Mouse (Mus musculus) urinary bladder, postnatal 10 days (tissue): ENCODE measurements around the gene Mnx1.
"Not testable (repeated sequence)": the region's sequence is repeated elsewhere in the genome, so short reads cannot be mapped to it uniquely, and the experiment has no call there.

ENCODE experiments used
- DNase-seq: peaks from one replicate; pipeline ENCODE4 v3.0.0; 2022; ENCODE audit warnings: low spot score

Mnx1 gene

DNA sequence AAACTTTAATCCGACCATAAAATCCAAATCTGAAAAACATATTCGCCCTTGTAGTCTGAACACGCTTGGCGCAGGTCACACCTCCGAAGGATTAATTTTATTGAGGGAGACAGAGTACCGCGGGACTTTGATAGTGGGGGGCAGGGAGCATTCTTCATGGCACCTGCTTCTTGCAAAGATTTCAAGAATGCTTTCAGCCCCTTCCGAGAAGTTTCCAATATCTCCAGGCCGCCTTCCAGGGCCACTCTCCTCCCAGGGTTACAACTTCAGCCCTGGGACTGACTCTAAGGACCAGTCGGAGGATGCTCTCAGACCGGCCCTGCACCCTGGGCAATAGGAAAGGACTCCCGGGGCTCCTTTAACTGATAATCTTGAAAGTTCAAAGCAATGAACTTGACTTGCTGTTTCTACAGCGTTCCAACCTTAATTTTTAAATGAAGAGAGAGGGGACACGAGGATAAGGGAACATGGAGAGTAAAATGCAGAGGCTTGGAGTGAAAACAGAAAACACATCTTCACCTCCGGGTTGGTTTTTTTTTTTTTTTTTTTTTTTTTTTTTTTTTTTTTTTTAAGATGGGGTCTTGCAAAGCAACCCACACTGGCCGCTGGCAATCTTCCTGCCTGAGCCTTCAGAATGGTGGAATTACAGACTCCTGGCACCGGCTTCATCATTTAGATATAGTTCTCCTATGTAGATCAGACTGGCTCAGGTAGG lies 9.8 kb downstream of the Mnx1 start:
- DNase-seq: no peak

DNA sequence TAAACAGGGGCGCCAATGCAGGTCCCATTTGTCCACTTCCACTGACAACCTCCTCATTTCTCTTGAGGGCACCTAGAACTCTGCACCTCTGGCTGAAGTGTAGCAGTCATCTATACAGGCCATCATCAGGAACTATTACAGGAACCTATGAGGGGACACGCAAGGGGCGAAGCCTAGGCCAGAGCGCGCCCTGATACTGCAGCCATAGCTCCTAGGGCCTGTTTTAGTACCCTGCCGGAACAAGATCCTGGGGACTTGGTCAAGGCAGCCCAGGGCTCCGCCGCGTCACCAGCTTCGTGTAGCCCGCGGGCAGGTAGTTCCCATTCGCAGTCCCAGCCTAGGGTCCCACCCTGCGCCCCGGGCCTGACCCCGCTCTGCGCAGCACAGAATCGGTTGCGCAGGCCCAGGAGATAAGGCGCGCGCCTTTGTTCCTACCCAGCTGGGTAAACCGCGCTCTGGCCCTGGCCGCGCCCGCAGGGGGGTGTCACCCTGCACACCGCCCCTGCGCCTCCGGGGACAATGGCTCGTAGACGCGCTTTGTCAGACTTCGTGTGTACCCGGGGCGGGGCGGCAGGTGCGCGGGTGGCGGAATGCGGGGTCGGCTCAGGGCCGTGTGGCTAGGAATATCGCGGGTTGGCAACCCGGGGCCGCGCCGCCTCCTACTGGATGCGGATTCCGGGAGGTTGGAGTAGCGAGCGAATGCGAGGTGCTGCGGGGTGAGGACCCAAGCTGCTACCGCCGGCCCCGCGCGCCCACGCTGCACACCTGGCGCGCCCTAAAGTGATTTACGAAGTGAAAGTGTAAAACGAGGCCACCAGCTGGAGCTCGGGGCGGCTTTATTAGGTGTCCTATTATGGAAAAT lies 10.6 kb downstream of the Mnx1 start:
- no peak for DNase-seq

DNA sequence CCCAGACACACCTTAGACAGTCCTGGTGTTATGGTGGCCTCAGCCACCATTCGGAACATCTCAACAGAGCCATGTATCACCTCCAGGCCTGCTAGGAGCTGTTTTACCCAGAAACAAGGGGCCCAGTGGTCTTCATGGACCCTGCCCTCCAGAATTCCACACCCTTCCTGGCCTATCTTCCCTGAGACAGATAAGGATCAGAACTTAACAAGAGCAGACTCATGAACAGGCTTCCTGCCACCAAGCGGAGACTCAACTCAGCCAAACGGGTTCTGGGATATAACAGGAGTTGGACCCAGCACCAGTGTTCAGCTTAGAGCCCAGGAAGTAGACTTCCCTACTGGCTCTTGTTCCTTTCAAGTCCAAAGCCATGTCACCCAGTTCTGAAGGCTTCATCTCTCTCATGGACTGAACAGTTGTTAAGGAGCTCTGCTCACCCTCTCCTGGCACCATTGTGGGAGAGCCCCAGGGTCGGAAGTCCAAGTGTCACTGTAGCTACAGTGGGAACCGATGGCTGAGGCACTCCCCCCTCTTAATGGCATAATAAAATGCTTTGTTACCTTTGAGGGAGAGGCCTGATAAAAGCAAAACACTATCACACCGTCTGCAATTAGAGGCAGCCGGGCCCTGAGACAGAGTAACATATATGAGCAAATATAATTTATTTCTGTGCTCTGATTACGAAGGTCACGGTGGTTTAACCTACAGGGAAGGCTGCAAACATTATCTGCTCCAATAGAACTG lies 15.2 kb downstream of the Mnx1 start:
- no peak for DNase-seq

DNA sequence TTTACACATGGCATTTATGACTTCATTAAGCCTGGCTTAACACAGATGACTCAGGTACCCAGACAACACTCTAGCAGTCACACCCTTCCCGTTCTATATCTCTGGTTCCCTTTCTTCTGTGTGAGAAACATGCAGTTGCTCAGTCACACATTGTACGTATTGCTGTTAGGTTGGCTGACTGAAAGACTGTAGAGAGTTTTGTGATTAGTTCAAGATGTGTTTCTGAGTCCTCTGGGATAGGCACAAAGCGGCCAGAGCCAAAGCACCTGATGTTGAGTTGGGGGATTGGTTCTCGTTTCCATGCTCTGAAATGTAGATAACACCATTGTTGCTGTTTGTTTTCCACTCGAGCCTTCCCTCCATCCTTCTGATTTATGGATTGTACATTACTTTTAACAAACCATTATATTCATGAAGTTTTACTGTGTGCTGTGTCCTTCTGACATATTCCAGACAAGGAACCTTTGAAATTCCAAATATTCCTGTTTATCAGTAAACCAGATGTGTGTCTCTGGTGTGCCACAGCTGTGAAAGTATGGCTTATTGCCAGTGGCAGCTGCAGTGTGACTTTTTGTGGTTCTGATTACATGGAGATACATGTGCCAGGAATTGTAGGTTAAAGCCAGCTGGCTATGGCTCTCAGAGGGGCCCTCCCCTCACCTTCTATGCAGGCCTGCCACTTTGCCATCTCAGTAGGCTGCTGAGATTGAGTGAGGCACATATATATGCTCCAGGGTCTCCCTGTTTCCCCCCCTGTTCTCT lies 21.2 kb downstream of the Mnx1 start:
- no peak for DNase-seq

DNA sequence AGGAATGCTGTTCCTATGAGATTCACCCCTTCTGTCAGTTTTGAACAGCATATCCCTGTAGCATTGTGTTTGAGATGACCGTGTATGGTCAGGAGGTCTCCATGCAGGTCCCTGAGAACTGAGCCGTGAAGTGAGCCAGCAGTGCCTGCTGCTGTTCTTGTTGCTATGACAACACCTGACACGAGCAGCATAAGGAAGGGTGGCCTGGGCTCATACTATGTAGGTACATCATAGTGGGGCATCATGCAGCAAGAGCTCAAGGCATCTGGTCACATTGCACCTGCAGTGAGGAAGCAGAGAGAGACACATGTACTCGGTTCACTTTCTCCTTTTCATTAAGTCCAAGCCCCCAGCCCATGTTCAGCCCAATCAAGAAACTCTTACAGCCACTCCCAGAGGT lies 25.9 kb downstream of the Mnx1 start:
- no peak for DNase-seq

DNA sequence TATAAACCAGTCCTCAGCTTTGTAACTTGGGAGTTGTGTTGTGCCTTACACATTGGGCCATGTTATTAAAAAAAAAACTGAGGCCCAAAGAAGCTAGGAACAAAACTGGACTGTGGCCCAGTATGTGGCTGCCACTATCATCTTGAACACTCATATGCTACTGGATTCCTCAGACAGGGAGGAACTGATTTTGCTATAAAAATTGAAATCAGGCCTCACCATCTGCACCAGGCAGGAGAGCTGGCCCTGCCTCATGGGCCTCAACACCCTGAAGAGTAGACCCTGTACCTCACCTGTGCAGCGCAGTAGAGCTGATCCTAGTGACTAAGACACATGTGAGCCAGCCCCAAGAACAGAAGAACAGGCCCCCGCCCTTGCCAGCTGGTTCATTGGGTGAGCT lies 33.0 kb downstream of the Mnx1 start:
- DNase-seq: no peak

DNA sequence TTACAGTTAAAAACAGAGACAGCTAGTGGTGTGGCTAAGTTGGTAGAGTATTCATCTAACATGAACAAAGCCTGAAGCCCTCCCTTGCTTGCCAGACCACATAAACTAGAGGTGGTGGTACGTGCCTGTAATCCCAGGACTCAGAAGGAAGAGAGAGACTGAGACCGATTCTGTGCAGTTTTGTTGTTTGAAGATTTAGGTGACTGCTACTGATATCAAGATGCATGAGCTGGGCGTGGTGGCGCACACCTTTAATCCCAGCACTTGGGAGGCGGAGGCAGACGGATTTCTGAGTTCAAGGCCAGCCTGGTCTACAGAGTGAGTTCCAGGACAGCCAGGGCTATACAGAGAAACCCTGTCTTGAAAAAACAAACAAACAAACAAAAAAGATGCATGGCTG lies 41.5 kb downstream of the Mnx1 start:
- DNase-seq: not testable (repeated sequence)

DNA sequence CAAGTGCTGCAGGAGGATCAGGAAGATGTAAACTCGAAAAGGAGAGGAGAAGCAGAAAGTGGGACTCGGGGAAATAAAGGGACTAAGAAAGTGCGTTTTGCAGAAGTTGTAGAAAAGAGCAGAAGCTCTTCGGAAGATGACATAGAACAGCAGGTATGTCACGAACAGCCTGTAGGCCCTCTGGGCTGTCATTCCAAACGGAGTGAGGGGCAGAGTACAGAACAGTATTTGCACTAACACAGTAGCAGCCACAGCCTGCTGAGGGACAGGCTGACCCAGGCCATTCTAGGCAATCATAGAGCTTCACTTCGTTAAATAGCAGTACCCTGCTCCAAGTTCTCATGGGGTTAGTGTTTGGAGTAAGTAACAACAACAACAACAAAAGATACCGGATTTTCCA lies 42.8 kb downstream of the Mnx1 start:
- no peak for DNase-seq

DNA sequence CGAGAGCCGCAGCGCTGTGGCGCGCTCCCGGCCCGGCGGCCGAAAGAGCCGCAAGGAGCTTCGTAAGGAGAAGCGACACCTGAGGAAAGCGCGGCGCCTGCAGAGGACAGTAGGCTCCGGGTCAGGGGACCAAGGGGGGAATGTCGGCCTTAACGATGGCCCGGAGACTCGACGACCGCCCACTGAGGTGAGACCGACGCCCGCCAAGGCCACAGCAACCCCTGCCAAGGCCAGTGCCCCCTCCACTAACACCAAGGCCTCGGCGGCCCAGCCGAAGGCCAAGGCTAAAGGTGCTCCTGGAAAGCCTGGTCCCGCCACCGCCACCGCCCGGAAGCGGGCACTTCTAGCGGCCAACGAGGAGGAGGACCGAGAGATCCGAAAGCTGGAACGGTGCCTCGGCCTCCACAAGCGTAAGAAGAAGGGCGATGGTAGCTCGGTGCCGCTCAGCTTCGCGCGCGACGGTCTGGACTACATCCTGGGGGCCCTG lies 43.4 kb downstream of the Mnx1 start:
- DNase-seq: no peak

DNA sequence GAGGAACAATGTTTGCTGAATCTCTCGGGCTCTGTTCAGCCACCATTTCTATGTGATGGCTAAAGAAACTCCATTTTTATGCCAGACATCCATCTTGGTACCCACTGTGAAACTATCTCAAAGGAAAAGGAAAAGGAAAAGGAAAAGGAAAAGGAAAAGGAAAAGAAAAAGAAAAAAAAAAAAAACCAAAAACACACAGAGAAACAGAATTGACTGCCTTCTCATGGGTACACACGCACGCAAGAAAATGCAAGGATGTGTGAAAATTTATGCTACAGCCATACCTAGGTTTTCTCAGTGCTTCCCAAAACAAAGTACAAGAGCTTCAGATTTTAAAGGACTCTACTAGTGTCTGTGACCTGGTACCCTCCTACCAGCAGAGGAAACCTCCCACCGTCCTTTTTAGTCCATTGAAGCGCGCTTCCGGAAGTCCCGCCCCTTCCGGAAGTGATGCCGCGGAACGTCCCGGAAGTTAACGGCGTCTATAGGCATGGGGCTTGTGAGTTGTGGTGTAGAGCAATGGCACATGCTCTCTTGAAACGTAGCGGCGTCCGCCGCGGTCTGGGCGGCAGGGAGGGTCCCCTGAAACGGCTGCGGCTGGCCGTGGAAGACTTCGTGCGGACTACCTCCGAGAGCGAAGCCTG lies 43.9 kb downstream of the Mnx1 start, which contains the start of gene Nom1:
Nom1 (plus strand) TSS at position 437 of the 644 bp plus-strand sequence.
- peak; percentile 41 for DNase-seq

DNA sequence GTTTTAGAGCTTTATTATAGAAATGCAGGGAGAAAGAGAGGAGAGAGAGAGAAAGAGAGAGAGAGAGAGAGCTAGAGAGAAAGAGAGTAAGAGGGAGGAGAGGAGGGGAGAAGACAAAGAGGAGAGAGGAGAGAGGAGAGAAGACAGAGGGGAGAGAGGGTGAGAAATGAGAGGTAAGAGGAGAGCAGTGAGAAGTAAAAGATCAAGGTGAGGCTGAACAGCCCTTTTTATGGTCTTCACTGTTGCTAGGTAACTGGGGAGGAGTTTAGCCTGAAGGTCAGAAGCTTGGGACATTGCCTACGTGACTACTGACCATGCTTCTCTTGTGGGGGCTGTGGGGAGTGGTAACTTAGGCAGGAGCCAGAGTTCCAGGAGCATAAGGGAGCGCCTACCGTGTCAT lies 54.9 kb downstream of the Mnx1 start:
- DNase-seq: not testable (repeated sequence)
